Mouse (Mus musculus) frontal cortex, postnatal 25 days (tissue): ENCODE data around the gene Plekha5.
A peak's percentile ranks its signal among the peaks of the same experiment; 100 is the strongest.

ENCODE experiments used
- DNase-seq, 2 experiments: peaks; one replicate each; pipeline ENCODE4 v3.0.0; 2022; ENCODE audit warnings: low spot score in 2 of 2

The Plekha5 gene

DNA sequence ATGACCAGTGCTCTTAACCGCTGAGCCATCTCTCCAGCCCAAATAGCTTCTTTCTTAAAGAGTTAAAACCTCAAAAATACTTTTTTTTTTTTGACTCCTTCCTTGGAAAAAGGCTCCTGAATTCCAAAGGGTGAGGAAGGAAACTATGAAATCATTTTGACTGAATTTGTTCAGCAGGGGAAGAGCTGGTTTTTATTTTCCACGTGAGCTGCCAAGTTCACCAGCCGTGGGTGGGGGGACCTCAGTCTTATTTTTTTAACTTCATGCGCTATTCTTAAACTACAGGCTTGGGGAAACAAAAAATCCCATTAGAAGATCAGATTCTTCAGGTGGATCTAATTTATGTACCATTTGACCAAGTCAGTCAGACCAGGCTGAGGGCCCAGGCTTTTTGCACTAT, 187.4 kb downstream of the Plekha5 start:
- DNase-seq, result no peak

- no peak for DNase-seq
Observed at GRCm38 (mm10) chr6:140611893-140612473, 188.1 kb downstream of the Plekha5 start.

DNA sequence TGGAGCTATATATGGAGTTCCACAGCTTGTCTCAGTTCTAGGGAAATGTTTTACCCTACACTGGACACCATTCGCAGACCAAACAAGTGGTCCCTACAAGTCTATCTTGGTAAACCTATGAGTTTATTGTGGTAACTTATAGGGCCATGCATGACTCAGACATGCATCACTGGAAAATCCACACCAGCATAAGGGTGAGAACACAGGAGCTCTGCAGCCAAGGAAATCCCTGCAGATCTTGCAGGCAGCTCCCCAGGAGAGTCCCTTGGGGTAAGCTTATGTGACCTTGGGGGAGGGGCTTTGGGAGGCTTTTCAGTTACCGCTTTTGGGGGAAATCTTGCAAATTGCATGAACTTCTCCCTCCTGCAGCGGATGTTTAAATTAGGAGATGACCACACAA, 190.0 kb downstream of the Plekha5 start:
- DNase-seq, result no peak

- DNase-seq, result no peak
Observed at GRCm38 (mm10) chr6:140614711-140615110, 190.9 kb downstream of the Plekha5 start.

DNA sequence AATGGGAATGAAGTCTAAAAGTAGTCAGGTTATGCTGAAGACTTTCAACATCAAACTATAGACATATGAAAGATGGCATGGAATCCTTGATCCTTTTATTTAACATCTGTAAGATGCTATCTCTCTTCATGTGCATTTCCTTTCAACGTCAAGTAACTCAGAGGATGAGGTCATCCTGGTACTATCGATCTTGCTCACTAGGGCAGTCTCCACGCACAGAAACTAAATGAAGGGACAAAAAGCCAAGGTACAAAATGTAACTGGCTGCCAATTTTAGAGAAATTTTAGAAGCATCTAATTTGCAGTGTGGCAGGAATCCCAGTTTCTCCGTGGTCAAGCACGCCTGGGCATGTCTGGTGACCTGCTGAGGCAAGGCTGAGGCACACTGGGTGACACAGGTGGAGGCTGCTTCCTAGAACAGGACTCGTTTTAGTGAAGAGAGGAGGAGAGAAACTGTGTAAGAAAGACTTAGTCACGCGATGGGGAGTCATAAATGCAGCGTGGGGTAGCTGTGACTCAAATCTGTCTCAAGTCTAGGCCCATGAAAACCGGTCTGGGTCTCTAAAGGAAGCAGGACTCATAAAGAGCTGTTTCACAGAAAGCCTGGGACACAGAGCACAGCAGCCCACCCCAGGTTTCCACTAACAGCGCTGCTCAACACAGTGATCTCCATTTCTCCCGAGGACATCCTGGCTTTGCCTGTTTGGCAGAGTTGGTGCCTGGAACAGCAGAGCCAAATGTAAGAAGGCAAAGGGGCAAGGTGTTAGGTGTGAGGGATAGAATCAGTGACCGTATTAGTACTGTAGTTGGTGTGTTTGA, 196.9 kb downstream of the Plekha5 start:
- no peak for DNase-seq

DNA sequence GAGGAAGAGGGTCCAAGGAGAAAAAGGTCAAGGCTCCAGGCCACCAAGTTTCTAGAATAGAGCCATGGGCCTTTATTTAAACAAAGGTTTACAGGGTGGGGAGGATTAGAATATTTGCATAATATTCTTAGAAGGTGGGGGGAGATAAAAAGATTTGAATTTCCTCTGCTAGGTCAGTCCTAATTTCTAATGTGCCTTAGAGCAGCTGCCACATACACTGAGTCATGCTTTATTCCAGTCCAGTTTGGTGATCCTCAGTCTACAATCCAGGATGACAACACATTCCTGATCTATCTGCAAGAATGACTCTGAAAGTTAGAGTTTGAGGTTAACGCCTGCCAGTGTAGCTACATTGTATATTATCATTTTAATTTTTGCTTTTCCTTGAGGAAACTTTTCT, 197.8 kb downstream of the Plekha5 start:
- no peak for DNase-seq

DNA sequence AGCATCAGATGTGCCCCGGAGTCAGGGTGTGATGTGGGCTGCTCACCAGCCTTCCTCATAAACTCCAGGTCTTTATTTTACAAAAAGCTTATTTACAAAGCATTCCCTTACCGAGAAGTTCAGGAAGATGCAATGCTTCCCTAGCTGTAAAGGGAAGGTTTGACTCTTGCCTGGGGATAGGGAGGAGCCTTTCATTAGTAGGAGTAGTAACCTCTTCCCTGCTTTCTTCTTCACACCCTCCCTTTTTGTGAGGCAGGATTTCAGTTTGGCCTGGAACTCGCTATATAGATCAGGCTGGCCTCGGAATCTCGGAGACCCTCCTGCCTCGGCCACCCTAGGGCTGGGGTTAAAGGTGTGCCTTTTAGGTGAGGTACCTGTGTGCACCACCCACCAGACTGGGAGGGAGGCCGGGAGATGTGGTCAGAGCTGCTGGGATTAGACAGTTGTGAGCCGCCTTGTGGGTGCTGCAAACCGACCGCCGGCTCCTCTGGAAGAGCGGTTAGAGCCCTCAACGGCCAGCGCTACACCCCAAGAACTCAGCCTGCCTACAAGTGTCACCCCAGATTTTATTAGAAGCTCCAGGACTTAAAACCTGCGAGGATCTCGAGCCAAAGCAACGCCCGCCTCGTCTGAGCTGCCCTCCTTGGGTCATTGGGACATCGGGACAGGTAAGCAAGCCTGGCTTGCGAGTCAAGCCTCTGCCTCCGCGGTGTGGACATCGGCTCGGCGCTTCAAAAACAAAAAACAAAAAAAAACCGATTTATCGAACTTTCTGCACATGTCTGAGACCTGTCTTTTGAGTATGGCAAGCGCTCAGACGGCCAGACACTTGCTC, 198.8 kb downstream of the Plekha5 start, which contains the start of gene Aebp2:
Gene Aebp2, plus strand, starts transcription at position 273 of the 835 bp plus-strand sequence.
- DNase-seq, result no peak

- DNase-seq, result peak; percentile 82 to 87
Observed at GRCm38 (mm10) chr6:140623226-140624095, 199.6 kb downstream of the Plekha5 start.

DNA sequence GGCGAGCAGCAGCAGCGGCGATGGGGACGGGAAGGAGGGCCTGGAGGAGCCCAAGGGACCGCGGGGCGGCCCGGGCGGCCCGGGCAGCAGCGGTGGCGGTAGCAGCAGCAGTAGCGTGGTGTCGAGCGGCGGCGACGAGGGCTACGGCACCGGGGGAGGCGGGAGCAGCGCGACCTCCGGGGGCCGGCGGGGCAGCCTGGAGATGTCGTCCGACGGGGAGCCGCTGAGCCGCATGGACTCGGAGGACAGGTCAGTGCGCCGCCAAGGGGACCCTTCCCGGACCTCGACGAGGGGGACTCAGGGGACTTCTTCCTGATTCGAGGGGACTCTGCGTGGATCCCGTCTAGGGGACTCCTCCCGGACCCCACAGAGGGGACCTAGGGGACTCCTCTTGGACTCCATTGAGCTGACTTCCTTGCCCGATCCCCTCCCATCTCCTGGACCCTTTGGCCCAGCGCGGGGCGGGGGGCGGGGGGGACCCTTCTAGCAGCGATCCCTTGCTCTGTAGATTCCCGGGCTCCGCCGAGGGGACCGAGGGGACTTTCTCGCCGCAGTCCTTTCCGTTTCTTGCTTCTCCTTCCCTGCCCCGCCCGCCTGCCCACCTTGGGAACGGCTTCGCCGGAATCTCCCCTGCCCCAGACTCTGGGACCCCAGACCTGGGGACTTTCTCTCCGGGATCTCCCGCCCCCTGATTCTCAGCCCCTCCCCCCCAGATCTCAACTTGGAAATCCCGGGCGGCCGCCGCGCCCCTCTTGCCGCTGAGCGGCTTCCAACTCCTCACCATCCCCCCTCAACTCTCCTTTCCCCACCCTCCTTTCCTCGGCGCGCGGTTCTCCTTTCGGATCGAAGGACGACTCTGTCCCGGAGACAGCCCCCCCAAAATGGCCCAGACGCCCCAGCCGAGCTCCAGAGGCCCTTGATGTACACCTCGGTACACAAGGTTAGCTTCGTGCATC, 200.5 kb downstream of the Plekha5 start:
- no peak for DNase-seq

DNA sequence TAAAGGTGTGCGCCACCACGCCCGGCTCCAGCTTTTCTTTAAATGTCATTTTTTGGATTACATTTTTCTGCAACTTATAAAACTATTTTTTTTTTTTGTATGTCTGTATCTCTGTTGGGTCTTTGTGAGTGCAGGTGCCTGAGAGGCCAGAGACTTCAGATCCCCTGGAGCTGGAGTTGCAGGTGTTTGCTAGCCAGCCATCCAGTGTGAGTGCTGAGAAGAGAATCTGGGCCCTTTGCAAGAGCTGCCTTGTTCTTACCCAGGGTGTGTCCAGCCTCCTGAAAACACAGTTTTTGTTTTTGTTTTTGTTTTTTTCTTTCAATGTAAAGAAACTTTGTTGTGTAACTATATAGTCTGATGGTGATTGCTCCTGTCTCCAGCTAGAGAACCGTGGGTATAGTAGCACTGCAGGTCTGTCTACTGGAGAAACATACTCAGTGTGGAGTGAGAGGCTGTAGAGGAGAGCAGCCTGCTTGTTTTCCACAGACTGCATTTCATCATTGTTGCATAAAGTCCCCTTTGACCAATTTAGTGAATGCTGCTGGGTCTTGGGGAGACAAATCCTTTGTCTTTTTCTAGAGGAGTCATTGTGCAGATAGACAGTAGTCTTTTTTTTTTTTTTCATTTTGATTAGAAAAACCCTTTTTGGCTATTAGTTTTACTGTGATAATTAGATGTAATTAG, 205.5 kb downstream of the Plekha5 start:
- DNase-seq, result no peak

DNA sequence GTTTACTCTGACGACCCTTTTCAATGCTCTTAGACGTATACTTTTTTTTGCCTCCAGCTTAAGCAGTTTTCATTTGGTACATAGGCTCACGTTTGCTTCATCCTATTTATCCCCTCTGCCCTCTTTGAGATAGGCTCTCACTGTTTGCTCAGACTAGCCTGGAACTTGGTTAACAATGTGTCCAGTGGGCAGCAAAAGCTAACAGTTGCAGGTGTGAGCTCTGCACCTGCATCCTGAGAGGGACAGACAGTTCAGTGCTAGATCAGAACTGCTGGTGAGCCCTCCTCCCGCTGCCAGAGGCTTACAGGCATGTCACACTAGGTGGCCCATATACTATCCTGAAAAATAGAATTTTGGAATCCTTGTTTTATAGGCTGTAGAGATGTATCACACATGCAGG, 206.5 kb downstream of the Plekha5 start:
- DNase-seq, result no peak

DNA sequence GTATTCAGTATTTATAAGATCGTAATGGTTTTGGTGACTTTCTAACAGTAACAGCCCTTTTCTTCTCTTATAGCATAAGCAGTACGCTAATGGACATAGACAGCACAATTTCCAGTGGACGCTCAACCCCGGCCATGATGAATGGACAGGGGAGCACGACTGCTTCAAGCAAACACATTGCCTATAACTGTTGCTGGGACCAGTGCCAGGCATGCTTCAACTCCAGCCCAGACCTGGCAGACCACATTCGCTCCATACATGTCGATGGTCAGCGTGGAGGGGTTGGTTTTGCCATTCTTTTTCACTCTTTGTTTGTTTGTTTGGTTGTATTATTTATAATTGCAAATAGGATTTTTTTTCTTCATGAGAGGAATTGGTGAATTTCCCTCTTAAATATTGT, 209.8 kb downstream of the Plekha5 start:
- no peak for DNase-seq

DNA sequence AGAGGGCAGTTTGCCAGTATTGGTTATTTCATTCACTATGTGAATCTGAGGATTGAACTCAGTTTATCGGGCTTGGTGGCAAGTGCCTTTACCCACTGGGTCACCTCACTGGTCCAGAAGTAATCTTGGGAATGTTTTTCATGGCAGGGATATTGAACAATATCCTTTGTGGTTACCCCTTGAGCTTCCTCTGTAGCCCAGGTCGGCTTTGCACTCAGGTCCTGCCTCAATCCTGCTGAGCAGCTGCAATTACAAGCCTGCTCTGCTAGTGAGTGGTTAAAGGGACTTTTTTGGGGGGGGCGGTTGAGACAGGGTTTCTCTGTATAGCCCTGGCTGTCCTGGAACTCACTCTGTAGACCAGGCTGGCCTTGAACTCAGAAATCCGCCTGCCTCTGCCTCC, 212.4 kb downstream of the Plekha5 start:
- no peak for DNase-seq

DNA sequence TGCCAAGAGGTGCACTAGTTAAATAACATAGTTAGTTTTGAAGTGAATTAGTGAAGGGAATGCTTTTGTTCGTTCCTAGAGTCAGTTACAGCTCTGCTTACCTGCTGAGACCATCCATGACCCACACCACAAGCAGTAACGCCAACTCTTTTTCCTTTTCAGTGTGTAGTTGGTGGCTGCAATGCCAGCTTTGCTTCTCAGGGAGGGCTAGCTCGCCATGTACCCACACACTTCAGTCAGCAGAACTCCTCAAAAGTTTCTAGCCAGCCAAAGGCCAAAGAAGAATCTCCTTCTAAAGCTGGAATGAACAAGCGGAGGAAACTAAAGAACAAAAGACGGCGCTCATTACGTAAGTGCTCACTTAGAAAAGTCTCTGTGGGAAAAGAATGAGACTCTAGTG, 218.2 kb downstream of the Plekha5 start:
- no peak for DNase-seq

- no peak for DNase-seq
Observed at GRCm38 (mm10) chr6:140642655-140643054, 218.8 kb downstream of the Plekha5 start.

- DNase-seq, result no peak
Observed at GRCm38 (mm10) chr6:140645931-140646330, 222.1 kb downstream of the Plekha5 start.
